Mouse (Mus musculus): ENCODE measurements around the gene P2rx5. TPM values are rescaled to one million over a fixed set of nuclear protein-coding genes. Genes with fewer than 3 reads are reported as not detected.

Gene P2rx5
- polyA plus RNA-seq, 1 experiment from 2014 or later = 2.2 TPM

GRCm38 (mm10) chr11:73136587-73136986 lies 23.6 kb upstream of the P2rx5 start:
- peak overlapping the region; percentile 86 for H3K4me3 ChIP-seq (ENCODE audit: low read depth, low read length)
- no peaks in the 10 kb centered on the region for H3K27me3 ChIP-seq (replicated peaks; ENCODE audit: insufficient read depth, low read length)
- H3K36me3 ChIP-seq (ENCODE audit: insufficient read depth, low read length) = no peaks in the 10 kb centered on the region
- 48% methylated on average over 6 of the region's 6 CpGs for WGBS
- ATAC-seq (no peak), DNase-seq (ENCODE audit: low spot score) (no peak)
- H3K4me1 ChIP-seq (ENCODE audit: insufficient read depth, low read depth, low read length) = no peaks in the 10 kb centered on the region; the same call in 1 of the 2 replicates
- H3K9ac ChIP-seq (replicated peaks; ENCODE audit: low read depth) = 0 out of 2 replicates have a peak overlapping the region, but pooled peaks have one; percentile 48
- H3K27ac ChIP-seq (ENCODE audit: low read length) = no peak overlapping the region
- no peaks in the 10 kb centered on the region for H3K9me3 ChIP-seq (ENCODE audit: low read length)
- peak overlapping the region; percentile 95; the same call in 1 of the 2 replicates for H3K4me2 ChIP-seq (replicated peaks; ENCODE audit: low read depth, low read length)
- TF ChIP-seq EP300 (IDR thresholded peaks at IDR 0.05) (no peak), CTCF (IDR thresholded peaks at IDR 0.05) (no peak)

- H3K4me2 ChIP-seq (replicated peaks; ENCODE audit: low read depth, low read length) = peak overlapping the region; percentile 95
- H3K4me1 ChIP-seq (ENCODE audit: insufficient read depth, low read depth, low read length) = no peaks in the 10 kb centered on the region; the same call in 1 of the 2 replicates
- H3K27me3 ChIP-seq (replicated peaks; ENCODE audit: insufficient read depth, low read length) = no peaks in the 10 kb centered on the region
- no peak overlapping the region for H3K27ac ChIP-seq (ENCODE audit: low read length)
- TF ChIP-seq EP300 (IDR thresholded peaks at IDR 0.05) (no peak), CTCF (IDR thresholded peaks at IDR 0.05) (no peak)
- H3K9me3 ChIP-seq (ENCODE audit: low read length) = no peaks in the 10 kb centered on the region
- peak; percentile 40 for DNase-seq (ENCODE audit: low spot score)
- 7% methylated on average over 11 of the region's 11 CpGs for WGBS
- peak overlapping the region; percentile 48 for H3K9ac ChIP-seq (replicated peaks; ENCODE audit: low read depth)
- no peak for ATAC-seq
- H3K4me3 ChIP-seq (ENCODE audit: low read depth, low read length) = peak overlapping the region; percentile 86
- H3K36me3 ChIP-seq (ENCODE audit: insufficient read depth, low read length) = no peaks in the 10 kb centered on the region
Observed at GRCm38 (mm10) chr11:73137116-73137515, 23.1 kb upstream of the P2rx5 start.

- DNase-seq (ENCODE audit: low spot score) = peak; percentile 96
- Histone ChIP-seq H3K4me2 (replicated peaks; ENCODE audit: low read depth, low read length) (peak within 1 kb of the TSS; percentile 95), H3K27me3 (replicated peaks; ENCODE audit: insufficient read depth, low read length) (no peaks in the 10 kb centered on the region), H3K4me3 (ENCODE audit: low read depth, low read length) (peak within 1 kb of the TSS; percentile 86), H3K9ac (replicated peaks; ENCODE audit: low read depth) (peak within 1 kb of the TSS; percentile 48), H3K36me3 (ENCODE audit: insufficient read depth, low read length) (no peaks in the 10 kb centered on the region), H3K4me1 (ENCODE audit: insufficient read depth, low read depth, low read length) (no peaks in the 10 kb centered on the region; the same call in 1 of the 2 replicates), H3K9me3 (ENCODE audit: low read length) (no peaks in the 10 kb centered on the region), H3K27ac (ENCODE audit: low read length) (no peak within 1 kb of the TSS)
- WGBS = under 1% methylated on average over 84 of the region's 84 CpGs
- peak; percentile 98 for ATAC-seq
- TF ChIP-seq CTCF (IDR thresholded peaks at IDR 0.05) = peak; percentile 99
- TF ChIP-seq EP300 (IDR thresholded peaks at IDR 0.05) = no peak
Observed at GRCm38 (mm10) chr11:73137591-73138501, 22.4 kb upstream of the P2rx5 start, which contains the start of gene Haspin. Gene Haspin, minus strand, starts transcription at chr11:73138294.

DNA sequence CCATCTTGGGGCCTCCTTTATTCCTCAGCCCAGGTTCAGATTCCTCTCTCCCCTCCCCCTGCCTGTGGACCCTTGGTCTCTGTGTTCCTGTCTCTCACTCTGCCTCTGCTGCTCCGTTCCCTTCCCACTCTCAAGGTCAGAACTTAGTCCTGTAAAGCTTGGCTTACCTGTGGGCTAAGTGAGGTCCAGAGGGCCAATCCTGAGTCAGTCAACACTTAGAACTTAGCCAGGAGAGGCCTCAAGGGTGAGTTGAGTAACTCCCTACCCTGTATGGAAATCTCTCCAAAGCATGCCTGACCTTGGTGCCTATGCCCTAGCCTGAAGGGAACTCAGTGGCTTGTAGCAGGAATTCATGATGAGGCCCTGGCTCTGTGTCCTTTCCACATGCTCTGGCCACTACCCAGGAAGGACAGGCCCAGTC lies 15.9 kb upstream of the P2rx5 start:
- H3K27me3 ChIP-seq (replicated peaks; ENCODE audit: insufficient read depth, low read length) = no peaks in the 10 kb centered on the region
- no peaks in the 10 kb centered on the region for H3K36me3 ChIP-seq (ENCODE audit: insufficient read depth, low read length)
- no peaks in the 10 kb centered on the region for H3K9me3 ChIP-seq (ENCODE audit: low read length)
- 45% methylated on average over 1 of the region's 1 CpGs for WGBS
- DNase-seq (ENCODE audit: low spot score) (peak; percentile 88), ATAC-seq (peak; percentile 97)
- H3K4me1 ChIP-seq (ENCODE audit: insufficient read depth, low read depth, low read length) = no peaks in the 10 kb centered on the region; the same call in 1 of the 2 replicates
- no peak overlapping the region for H3K4me2 ChIP-seq (replicated peaks; ENCODE audit: low read depth, low read length)
- no peak overlapping the region for H3K9ac ChIP-seq (replicated peaks; ENCODE audit: low read depth)
- TF ChIP-seq CTCF (IDR thresholded peaks at IDR 0.05) (no peak), EP300 (IDR thresholded peaks at IDR 0.05) (peak; percentile 22; the same call in 1 of the 2 replicates)
- H3K27ac ChIP-seq (ENCODE audit: low read length) = peak overlapping the region; percentile 43; the same call in 1 of the 2 replicates
- H3K4me3 ChIP-seq (ENCODE audit: low read depth, low read length) = no peak overlapping the region

DNA sequence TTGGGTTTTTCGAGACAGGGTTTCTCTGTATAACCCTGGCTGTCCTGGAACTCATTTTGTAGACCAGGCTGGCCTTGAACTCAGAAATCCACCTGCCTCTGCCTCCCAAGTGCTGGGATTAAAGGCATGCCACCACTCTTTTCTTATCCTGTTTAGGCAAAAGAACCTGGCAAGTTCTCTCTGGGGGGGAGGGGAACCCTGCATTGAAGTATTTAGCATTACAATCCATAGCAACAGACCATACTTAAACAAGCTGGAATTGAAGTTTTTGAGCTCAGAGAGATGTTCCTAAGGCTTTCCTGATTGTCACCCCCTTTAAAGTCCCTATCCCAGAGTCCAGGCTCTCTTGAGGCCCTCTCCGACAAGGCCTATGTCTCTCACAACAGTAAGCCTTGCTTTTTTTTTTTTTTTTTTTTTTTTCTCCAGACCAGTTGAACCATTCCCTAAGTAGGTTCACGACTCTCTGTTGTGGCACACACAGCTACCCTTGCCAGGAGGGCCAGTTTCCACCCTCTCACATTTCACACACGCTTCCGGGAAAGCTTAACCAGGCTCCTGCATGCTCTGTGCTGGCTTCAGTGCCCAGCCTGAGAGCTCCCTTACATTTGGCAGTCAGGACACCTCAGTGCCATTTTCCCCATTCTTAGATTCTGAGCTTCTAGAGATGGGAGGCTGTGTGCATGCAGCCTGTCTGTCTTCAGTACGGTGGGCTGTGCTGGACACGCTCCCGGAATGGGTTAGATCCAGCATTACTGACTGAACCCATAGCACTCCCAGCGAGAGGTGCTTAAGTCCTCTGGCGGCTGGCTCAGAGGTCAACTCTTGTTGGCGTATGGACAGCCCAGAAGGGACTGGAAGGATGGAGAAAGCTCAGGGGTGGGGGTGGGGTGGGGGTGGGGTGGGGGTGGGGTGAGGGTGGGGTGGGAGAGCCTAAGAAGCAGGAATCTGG lies 13.9 kb upstream of the P2rx5 start:
- Histone ChIP-seq H3K4me3 (ENCODE audit: low read depth, low read length) (no peak overlapping the region), H3K9me3 (ENCODE audit: low read length) (no peaks in the 10 kb centered on the region), H3K27me3 (replicated peaks; ENCODE audit: insufficient read depth, low read length) (no peaks in the 10 kb centered on the region), H3K9ac (replicated peaks; ENCODE audit: low read depth) (no peak overlapping the region), H3K27ac (ENCODE audit: low read length) (no peak overlapping the region), H3K36me3 (ENCODE audit: insufficient read depth, low read length) (no peaks in the 10 kb centered on the region), H3K4me2 (replicated peaks; ENCODE audit: low read depth, low read length) (no peak overlapping the region), H3K4me1 (ENCODE audit: insufficient read depth, low read depth, low read length) (no peaks in the 10 kb centered on the region; the same call in 1 of the 2 replicates)
- TF ChIP-seq CTCF (IDR thresholded peaks at IDR 0.05) (no peak), EP300 (IDR thresholded peaks at IDR 0.05) (no peak)
- ATAC-seq = no peak
- DNase-seq (ENCODE audit: low spot score) = no peak
- 53% methylated on average over 11 of the region's 11 CpGs for WGBS

Measured in lung, postnatal 0 days (tissue).